Mouse (Mus musculus): ENCODE results near the gene Hsd17b11. TPM values are rescaled to one million over a fixed set of nuclear protein-coding genes. Genes with fewer than 3 reads are reported as not detected.
A peak's percentile ranks its signal among the peaks of the same experiment; 100 is the strongest.

The Hsd17b11 gene
- polyA plus RNA-seq, 1 experiment from 2014 or later = 19.1 TPM

DNA sequence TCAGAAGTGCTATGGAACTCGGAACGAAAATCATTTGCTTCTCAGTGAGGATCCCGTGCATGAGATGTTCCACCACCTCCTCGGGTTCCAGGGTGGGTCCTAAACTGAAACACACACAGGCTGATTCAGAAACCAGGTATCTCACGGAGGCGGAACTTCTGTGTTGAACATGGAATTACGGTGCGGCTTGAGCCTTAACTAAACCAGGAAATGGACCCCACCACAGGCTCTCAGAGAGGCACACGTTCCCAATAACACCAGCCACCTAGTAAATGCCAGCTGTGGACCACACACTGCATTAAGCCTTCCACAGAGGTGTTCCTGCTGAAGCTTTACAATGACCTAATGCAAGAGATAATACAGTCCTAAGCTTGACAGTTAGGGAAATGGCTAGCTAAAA, 28.9 kb downstream of the Hsd17b11 start:
- DNase-seq (ENCODE audit: low spot score) = no peak
- H3K27ac ChIP-seq (replicated peaks) = no peak overlapping the region
- H3K36me3 ChIP-seq (ENCODE audit: control insufficient read depth, insufficient read depth, low read length) = peaks cover 6% of the 10 kb centered on the region
- H3K9me3 ChIP-seq (ENCODE audit: control insufficient read depth, low read length) = no peaks in the 10 kb centered on the region
- TF ChIP-seq EP300 (optimal IDR thresholded peaks at IDR 0.05) = no peak
- no peak for TF ChIP-seq CTCF (IDR thresholded peaks at IDR 0.05; ENCODE audit: low read depth)
- no peak overlapping the region for H3K9ac ChIP-seq (ENCODE audit: low read length)
- ATAC-seq (ENCODE audit: low FRiP score, low TSS enrichment) = no peak
- H3K4me1 ChIP-seq (replicated peaks; ENCODE audit: control insufficient read depth, insufficient read depth) = no peaks in the 10 kb centered on the region
- WGBS = 86% methylated on average over 9 of the region's 9 CpGs
- no peak overlapping the region for H3K4me3 ChIP-seq (ENCODE audit: low read depth, low read length)
- H3K4me2 ChIP-seq (replicated peaks; ENCODE audit: low read depth) = no peak overlapping the region
- no peaks in the 10 kb centered on the region for H3K27me3 ChIP-seq (ENCODE audit: control insufficient read depth, insufficient read depth, low read length)

DNA sequence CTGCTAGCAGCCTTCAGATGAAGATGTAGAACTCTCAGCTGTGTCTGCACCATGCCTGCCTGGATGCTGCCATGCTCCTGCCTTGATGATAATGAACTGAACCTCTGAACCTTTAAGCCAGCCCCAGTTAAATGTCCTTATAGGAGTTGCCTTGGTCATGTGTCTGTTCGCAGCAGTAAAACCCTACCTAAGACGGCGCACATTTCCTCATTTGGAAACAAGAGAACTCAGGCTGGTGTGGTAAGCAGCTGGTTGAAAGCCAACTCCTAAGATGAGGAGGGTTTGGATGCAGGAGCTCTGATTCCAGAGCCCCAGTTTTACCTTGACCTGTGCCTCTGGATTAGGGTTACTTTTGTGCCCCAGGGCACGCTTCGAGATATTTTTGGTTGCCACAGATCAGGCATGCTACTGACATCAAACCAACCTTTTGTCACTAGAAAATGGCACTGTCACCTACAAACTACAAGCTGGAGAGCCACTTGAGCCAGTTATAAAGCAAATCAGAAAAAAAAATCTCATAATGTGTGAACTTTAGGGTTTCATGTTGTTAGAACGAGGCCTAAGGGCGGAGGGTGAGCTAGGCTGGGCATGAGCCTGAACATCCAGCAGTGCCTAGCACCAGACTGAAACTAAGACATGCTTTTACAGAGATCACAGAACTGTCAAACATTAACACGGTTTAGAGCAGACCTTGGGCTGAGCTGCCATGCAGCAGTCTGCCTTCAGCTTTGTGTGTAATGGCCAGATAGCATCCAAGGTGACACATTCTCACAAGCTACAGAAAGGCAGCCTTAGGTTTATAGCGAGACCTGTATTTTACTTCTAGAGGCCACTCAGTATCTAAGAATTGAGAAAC, 40.8 kb downstream of the Hsd17b11 start:
- Histone ChIP-seq H3K4me1 (replicated peaks; ENCODE audit: control insufficient read depth, insufficient read depth) (no peaks in the 10 kb centered on the region), H3K4me3 (ENCODE audit: low read depth, low read length) (no peak overlapping the region), H3K9ac (ENCODE audit: low read length) (no peak overlapping the region), H3K36me3 (ENCODE audit: control insufficient read depth, insufficient read depth, low read length) (no peaks in the 10 kb centered on the region), H3K4me2 (replicated peaks; ENCODE audit: low read depth) (no peak overlapping the region), H3K27ac (replicated peaks) (no peak overlapping the region), H3K27me3 (ENCODE audit: control insufficient read depth, insufficient read depth, low read length) (no peaks in the 10 kb centered on the region), H3K9me3 (ENCODE audit: control insufficient read depth, low read length) (no peaks in the 10 kb centered on the region)
- WGBS = 78% methylated on average over 9 of the region's 9 CpGs
- no peak for TF ChIP-seq CTCF (IDR thresholded peaks at IDR 0.05; ENCODE audit: low read depth)
- TF ChIP-seq EP300 (optimal IDR thresholded peaks at IDR 0.05) = no peak
- ATAC-seq (ENCODE audit: low FRiP score, low TSS enrichment) (no peak), DNase-seq (ENCODE audit: low spot score) (no peak)

DNA sequence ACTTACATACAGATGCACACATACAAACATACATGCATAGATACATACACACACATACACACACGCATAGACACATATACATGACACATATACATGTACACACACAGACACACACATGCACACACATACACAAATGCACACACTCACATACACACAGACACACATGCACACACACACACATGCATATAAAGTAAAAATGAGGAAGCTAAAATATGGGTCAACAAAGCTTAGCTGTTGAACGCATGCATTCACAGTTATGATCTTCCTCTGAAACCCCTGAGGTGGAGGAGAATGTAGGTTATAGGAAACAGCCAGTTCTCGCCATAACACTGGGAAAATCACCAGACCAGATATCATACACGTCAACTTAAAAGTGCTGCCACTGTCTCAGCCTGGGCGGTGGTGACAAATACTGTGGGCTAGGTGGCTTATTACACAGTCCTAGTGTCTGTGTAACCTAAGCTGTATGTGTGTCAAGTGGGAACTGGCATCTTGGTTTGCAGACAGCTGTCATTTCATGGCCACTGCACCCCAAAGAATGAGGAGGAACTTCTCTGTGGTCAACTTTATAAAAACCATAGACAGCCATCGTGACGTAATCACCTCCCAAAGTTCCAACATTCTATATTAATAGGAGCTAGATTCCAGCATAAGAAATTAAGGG, 43.7 kb downstream of the Hsd17b11 start:
- Histone ChIP-seq H3K4me3 (ENCODE audit: low read depth, low read length) (no peak overlapping the region), H3K4me2 (replicated peaks; ENCODE audit: low read depth) (no peak overlapping the region), H3K9me3 (ENCODE audit: control insufficient read depth, low read length) (no peaks in the 10 kb centered on the region), H3K27me3 (ENCODE audit: control insufficient read depth, insufficient read depth, low read length) (no peaks in the 10 kb centered on the region), H3K27ac (replicated peaks) (no peak overlapping the region), H3K36me3 (ENCODE audit: control insufficient read depth, insufficient read depth, low read length) (no peaks in the 10 kb centered on the region), H3K9ac (ENCODE audit: low read length) (no peak overlapping the region), H3K4me1 (replicated peaks; ENCODE audit: control insufficient read depth, insufficient read depth) (no peaks in the 10 kb centered on the region)
- TF ChIP-seq CTCF (IDR thresholded peaks at IDR 0.05; ENCODE audit: low read depth) = no peak
- no peak for TF ChIP-seq EP300 (optimal IDR thresholded peaks at IDR 0.05)
- 84% methylated on average over 7 of the region's 7 CpGs for WGBS
- ATAC-seq (ENCODE audit: low FRiP score, low TSS enrichment) = no peak
- DNase-seq (ENCODE audit: low spot score) = no peak

GRCm38 (mm10) chr5:103977297-103977696, 44.4 kb downstream of the Hsd17b11 start, which contains the start of gene Hsd17b13:
Gene Hsd17b13 (minus strand): TSS chr5:103977410.
- TF ChIP-seq CTCF (IDR thresholded peaks at IDR 0.05; ENCODE audit: low read depth) (no peak), EP300 (optimal IDR thresholded peaks at IDR 0.05) (no peak)
- H3K4me3 ChIP-seq (ENCODE audit: low read depth, low read length) = no peak within 1 kb of the TSS
- WGBS = 62% methylated on average over 4 of the region's 4 CpGs
- H3K27ac ChIP-seq (replicated peaks) = no peak within 1 kb of the TSS
- H3K36me3 ChIP-seq (ENCODE audit: control insufficient read depth, insufficient read depth, low read length) = no peaks in the 10 kb centered on the region
- peak; percentile 87 for ATAC-seq (ENCODE audit: low FRiP score, low TSS enrichment)
- H3K4me2 ChIP-seq (replicated peaks; ENCODE audit: low read depth) = no peak within 1 kb of the TSS
- H3K9ac ChIP-seq (ENCODE audit: low read length) = no peak within 1 kb of the TSS
- no peaks in the 10 kb centered on the region for H3K4me1 ChIP-seq (replicated peaks; ENCODE audit: control insufficient read depth, insufficient read depth)
- no peaks in the 10 kb centered on the region for H3K9me3 ChIP-seq (ENCODE audit: control insufficient read depth, low read length)
- no peaks in the 10 kb centered on the region for H3K27me3 ChIP-seq (ENCODE audit: control insufficient read depth, insufficient read depth, low read length)
- DNase-seq (ENCODE audit: low spot score) = peak; percentile 54

DNA sequence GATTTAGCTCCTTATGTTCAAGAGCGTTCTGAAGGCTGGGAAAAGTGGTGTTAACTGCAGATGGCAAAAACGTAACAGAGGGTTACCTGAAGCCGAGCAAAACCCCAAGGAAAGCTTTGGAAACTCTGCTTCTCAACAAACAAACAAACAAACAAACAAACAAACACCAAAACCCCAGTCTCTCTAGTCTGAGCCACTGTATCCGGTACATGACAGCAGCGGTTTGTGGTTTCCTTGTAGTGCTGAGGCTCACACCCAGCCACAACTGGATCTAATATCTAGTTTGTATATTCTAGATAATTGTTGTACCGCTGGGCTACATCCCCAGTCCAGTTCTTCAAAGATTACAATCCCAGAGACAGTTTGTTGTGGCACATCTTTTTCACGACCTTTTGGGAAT, 46.0 kb downstream of the Hsd17b11 start:
- TF ChIP-seq CTCF (IDR thresholded peaks at IDR 0.05; ENCODE audit: low read depth) (no peak), EP300 (optimal IDR thresholded peaks at IDR 0.05) (no peak)
- WGBS = 76% methylated on average over 7 of the region's 7 CpGs
- no peak for DNase-seq (ENCODE audit: low spot score)

DNA sequence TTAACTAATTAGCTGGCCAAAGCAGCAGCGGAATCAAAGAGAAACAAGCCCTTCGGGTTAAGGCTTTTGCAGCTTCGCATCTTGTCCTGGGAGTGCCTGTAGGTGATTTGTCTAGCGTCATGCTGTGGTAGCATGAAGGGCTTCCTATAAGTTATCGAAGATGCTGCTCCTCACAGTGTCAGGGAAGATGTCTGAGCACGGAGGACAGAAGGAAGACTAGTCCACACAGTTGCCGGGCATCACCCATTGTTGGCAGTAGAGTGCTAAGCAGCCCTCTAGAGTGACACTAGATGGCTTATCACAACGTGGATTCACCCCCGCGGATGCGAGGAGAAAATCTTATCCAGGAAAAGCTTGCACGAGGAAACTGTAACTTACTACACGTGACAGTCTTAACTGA, 48.9 kb downstream of the Hsd17b11 start:
- no peak overlapping the region for H3K27ac ChIP-seq (replicated peaks)
- H3K9ac ChIP-seq (ENCODE audit: low read length) = no peak overlapping the region
- peak overlapping the region; percentile 35; the same call in 1 of the 2 replicates for H3K4me2 ChIP-seq (replicated peaks; ENCODE audit: low read depth)
- no peak for ATAC-seq (ENCODE audit: low FRiP score, low TSS enrichment)
- no peaks in the 10 kb centered on the region for H3K9me3 ChIP-seq (ENCODE audit: control insufficient read depth, low read length)
- H3K27me3 ChIP-seq (ENCODE audit: control insufficient read depth, insufficient read depth, low read length) = no peaks in the 10 kb centered on the region
- DNase-seq (ENCODE audit: low spot score) = no peak
- 50% methylated on average over 13 of the region's 13 CpGs for WGBS
- TF ChIP-seq CTCF (IDR thresholded peaks at IDR 0.05; ENCODE audit: low read depth) (no peak), EP300 (optimal IDR thresholded peaks at IDR 0.05) (no peak)
- no peak overlapping the region for H3K4me3 ChIP-seq (ENCODE audit: low read depth, low read length)
- H3K4me1 ChIP-seq (replicated peaks; ENCODE audit: control insufficient read depth, insufficient read depth) = no peaks in the 10 kb centered on the region
- H3K36me3 ChIP-seq (ENCODE audit: control insufficient read depth, insufficient read depth, low read length) = no peaks in the 10 kb centered on the region

More for the DNA sequence above, 46.0 kb downstream of the Hsd17b11 start:
- Histone ChIP-seq H3K27me3 (ENCODE audit: control insufficient read depth, insufficient read depth, low read length) (no peaks in the 10 kb centered on the region), H3K4me2 (replicated peaks; ENCODE audit: low read depth) (no peak overlapping the region), H3K36me3 (ENCODE audit: control insufficient read depth, insufficient read depth, low read length) (no peaks in the 10 kb centered on the region), H3K9me3 (ENCODE audit: control insufficient read depth, low read length) (no peaks in the 10 kb centered on the region), H3K4me3 (ENCODE audit: low read depth, low read length) (no peak overlapping the region), H3K4me1 (replicated peaks; ENCODE audit: control insufficient read depth, insufficient read depth) (no peaks in the 10 kb centered on the region), H3K9ac (ENCODE audit: low read length) (no peak overlapping the region), H3K27ac (replicated peaks) (no peak overlapping the region)
- no peak for ATAC-seq (ENCODE audit: low FRiP score, low TSS enrichment)

Data from stomach, postnatal 0 days (tissue).